Comparison of ENCODE assay signal across 7 mouse cellular contexts in genomic region chr13:21786899-21787629, GRCm38 (mm10). TPM values are rescaled to one million over a fixed set of nuclear protein-coding genes. Genes with fewer than 3 reads are reported as not detected.
DNase-seq lines count a peak whose midpoint lies in the region; ATAC-seq lines count a peak whose summit lies in the region.
"Not testable (repeated sequence)": the region's sequence is repeated elsewhere in the genome, so short reads cannot be mapped to it uniquely, and the experiment has no call there.

Gene Hist1h2an, minus strand, starts transcription at chr13:21787218.
Gene Hist1h2bp, plus strand, starts transcription at chr13:21787461.

- under 1% methylated on average over 35 of the region's 63 CpGs for WGBS in embryonic facial prominence, embryonic 11.5 days
- under 1% methylated on average over 38 of the region's 63 CpGs for WGBS in limb, embryonic 10.5 days
- WGBS in midbrain, embryonic 13.5 days, result under 1% methylated on average over 42 of the region's 63 CpGs

- peak within 1 kb of the TSS; percentile 47 for H3K4me2 ChIP-seq in embryonic facial prominence, embryonic 11.5 days (ENCODE audit: low read depth, low read length)
- H3K4me2 ChIP-seq in midbrain, embryonic 13.5 days (replicated peaks), result peak within 1 kb of the TSS; percentile 64

- H3K4me3 ChIP-seq in embryonic facial prominence, embryonic 11.5 days (ENCODE audit: low read depth, low read length), result peak within 1 kb of the TSS; percentile 36
- peak within 1 kb of the TSS; percentile 49 for H3K4me3 ChIP-seq in limb, embryonic 10.5 days
- H3K4me3 ChIP-seq in midbrain, embryonic 13.5 days (replicated peaks), result peak within 1 kb of the TSS; percentile 39

- H3K27me3 ChIP-seq in embryonic facial prominence, embryonic 11.5 days (ENCODE audit: control insufficient read depth, insufficient read depth, low read length); limb, embryonic 10.5 days (ENCODE audit: low read depth, poor library complexity, severe bottlenecking); midbrain, embryonic 13.5 days: not testable (repeated sequence)

- H3K27ac ChIP-seq in embryonic facial prominence, embryonic 11.5 days (replicated peaks; ENCODE audit: low read depth, low read length), result peak within 1 kb of the TSS; percentile 86
- peak within 1 kb of the TSS; percentile 93 for H3K27ac ChIP-seq in limb, embryonic 10.5 days
- H3K27ac ChIP-seq in midbrain, embryonic 13.5 days, result peak within 1 kb of the TSS; percentile 84

- ATAC-seq in embryonic facial prominence, embryonic 11.5 days (replicated peaks; ENCODE audit: insufficient number of reproducible peaks, low FRiP score, low TSS enrichment, low read depth), result peak; percentile 93
- peak; percentile 82 for ATAC-seq in granulocyte monocyte progenitor cell, adult 5-6 weeks (replicated peaks; ENCODE audit: poor library complexity, severe bottlenecking)
- peak; percentile 96 for ATAC-seq in midbrain, embryonic 13.5 days

- peak; percentile 90 for DNase-seq in adrenal gland, postnatal 14 days
- peak; percentile 98 for DNase-seq in embryonic facial prominence, embryonic 11.5 days (ENCODE audit: low spot score)
- DNase-seq in kidney, adult 11 months, result peak; percentile 78
- DNase-seq in limb, embryonic 10.5 days (ENCODE audit: low spot score), result peak; percentile 85
- peak; percentile 88 for DNase-seq in spleen, adult 12 weeks (ENCODE audit: low spot score)

- not testable (repeated sequence) for H3K9me3 ChIP-seq in embryonic facial prominence, embryonic 11.5 days (replicated peaks; ENCODE audit: control insufficient read depth, low read length); limb, embryonic 10.5 days (replicated peaks); midbrain, embryonic 13.5 days

- H3K36me3 ChIP-seq in embryonic facial prominence, embryonic 11.5 days (replicated peaks; ENCODE audit: control insufficient read depth, insufficient read depth, low read depth, low read length); limb, embryonic 10.5 days; midbrain, embryonic 13.5 days: not testable (repeated sequence)

- peak within 1 kb of the TSS; percentile 62 for H3K9ac ChIP-seq in embryonic facial prominence, embryonic 11.5 days (replicated peaks; ENCODE audit: low read length)
- H3K9ac ChIP-seq in midbrain, embryonic 13.5 days (replicated peaks), result peak within 1 kb of the TSS; percentile 61

- not testable (repeated sequence) for H3K4me1 ChIP-seq in embryonic facial prominence, embryonic 11.5 days (ENCODE audit: control insufficient read depth, insufficient read depth, low read length)
- H3K4me1 ChIP-seq in limb, embryonic 10.5 days, result peaks cover 36% of the 10 kb centered on the region
- H3K4me1 ChIP-seq in midbrain, embryonic 13.5 days (replicated peaks), result peaks cover 41% of the 10 kb centered on the region

RNA-seq across cellular contexts. Expression of gene Hist1h2an, which starts in this region (rescaled TPM):
- total RNA-seq in adrenal gland, postnatal 14 days (2021), result 38.5 and 43.6 TPM in 2 replicates
- polyA plus RNA-seq in embryonic facial prominence, embryonic 11.5 days (2014; fragmentation: Nextera tagmentation; extraction: Ambion mirVana), result 3.7 and 7.3 TPM in 2 replicates
- total RNA-seq in granulocyte monocyte progenitor cell, adult 5-6 weeks (2014; fragmentation: Nextera tagmentation), result 8.9 TPM in 1 of 2 replicates, not detected in the other
- 984 and 1,144 TPM in 2 replicates for total RNA-seq in granulocyte monocyte progenitor cell, adult 5-6 weeks (2017)
- polyA plus RNA-seq in limb, embryonic 10.5 days (2016; fragmentation: Nextera tagmentation; extraction: Ambion mirVana), result 5.4 and 9.9 TPM in 2 replicates
- 8.5 TPM in 1 of 2 replicates, not detected in the other for polyA plus RNA-seq in midbrain, embryonic 13.5 days (2015; fragmentation: Nextera tagmentation; extraction: Ambion mirVana)

RNA-seq across cellular contexts. Expression of gene Hist1h2bp, which starts in this region (rescaled TPM):
- total RNA-seq in adrenal gland, postnatal 14 days (2021), result 68.9 and 94.7 TPM in 2 replicates
- 3.1 and 3.8 TPM in 2 replicates for polyA plus RNA-seq in embryonic facial prominence, embryonic 11.5 days (2014; fragmentation: Nextera tagmentation; extraction: Ambion mirVana)
- 8.8 and 28.0 TPM in 2 replicates for total RNA-seq in granulocyte monocyte progenitor cell, adult 5-6 weeks (2014; fragmentation: Nextera tagmentation)
- total RNA-seq in granulocyte monocyte progenitor cell, adult 5-6 weeks (2017), result 41.2 and 55.0 TPM in 2 replicates
- 3.4 and 5.5 TPM in 2 replicates for polyA plus RNA-seq in limb, embryonic 10.5 days (2016; fragmentation: Nextera tagmentation; extraction: Ambion mirVana)
- polyA plus RNA-seq in midbrain, embryonic 13.5 days (2015; fragmentation: Nextera tagmentation; extraction: Ambion mirVana), result 0.66 and 1.7 TPM in 2 replicates

Comparison
In these comparisons a context has a peak if more than half of its experiments do, and no peak if none do; other contexts are left out.
1. Peak in every context shown above with its lines: DNase-seq, ATAC-seq, H3K4me3 ChIP-seq and H3K27ac ChIP-seq.